Mouse (Mus musculus) cerebellum, adult 2 months (tissue): ENCODE data around the gene Amer2.

Source experiments
- CTCF ChIP-seq: fragments of 200-500 bp; IDR thresholded peaks from 2 replicates; pipeline ENCODE4 v1.5.1; 2011; ENCODE audit warnings: low read depth, mild to moderate bottlenecking, control low read depth, low read length, moderate library complexity, borderline replicate concordance; ENCODE audit not compliant: insufficient read depth
- POLR2A ChIP-seq: fragments of 200-500 bp; IDR thresholded peaks from 2 replicates; pipeline ENCODE4 v1.6.1; 2011; ENCODE audit warnings: low read length, control low read depth, borderline replicate concordance; ENCODE audit not compliant: insufficient read depth

GRCm38 (mm10) chr14:60340570-60340969 is 32.5 kb upstream of the Amer2 start:
- TF ChIP-seq CTCF (no peak), POLR2A (no peak)
